Mouse (Mus musculus): ENCODE data around the gene Chuk. TPM values are rescaled to one million over a fixed set of nuclear protein-coding genes. Genes with fewer than 3 reads are reported as not detected.

Chuk gene
- total and polyA plus RNA-seq, 2 experiments from 2014 or later: 19.3 to 47.1 TPM

GRCm38 (mm10) chr19:44117793-44118192, 10.5 kb upstream of the Chuk start:
- H3K9me3 ChIP-seq (replicated peaks; ENCODE audit: control insufficient read depth, low read length): no peaks in the 10 kb centered on the region
- H3K27me3 ChIP-seq (ENCODE audit: control insufficient read depth, insufficient read depth, low read length): no peaks in the 10 kb centered on the region
- no peak for ATAC-seq (ENCODE audit: insufficient read depth, low read depth)
- no peak for TF ChIP-seq CTCF (IDR thresholded peaks at IDR 0.05; ENCODE audit: low read depth)
- no peak for TF ChIP-seq EP300 (IDR thresholded peaks at IDR 0.05; ENCODE audit: low read depth)
- H3K27ac ChIP-seq (ENCODE audit: low read depth): no peak overlapping the region
- no peak overlapping the region for H3K4me2 ChIP-seq (ENCODE audit: low read depth, low read length)
- no peak for DNase-seq (ENCODE audit: low spot score)
- H3K4me1 ChIP-seq (ENCODE audit: control insufficient read depth, insufficient read depth): no peaks in the 10 kb centered on the region
- peaks cover 80% of the 10 kb centered on the region for H3K36me3 ChIP-seq (replicated peaks; ENCODE audit: control insufficient read depth, insufficient read depth, low read length)
- no peak overlapping the region for H3K4me3 ChIP-seq (ENCODE audit: low read depth, low read length)
- H3K9ac ChIP-seq (replicated peaks; ENCODE audit: low read depth, low read length): no peak overlapping the region

GRCm38 (mm10) chr19:44111706-44112105, 4.4 kb upstream of the Chuk start:
- TF ChIP-seq CTCF (IDR thresholded peaks at IDR 0.05; ENCODE audit: low read depth): peak; percentile 16
- TF ChIP-seq EP300 (IDR thresholded peaks at IDR 0.05; ENCODE audit: low read depth): no peak
- DNase-seq (ENCODE audit: low spot score) (no peak), ATAC-seq (ENCODE audit: insufficient read depth, low read depth) (no peak)
- Histone ChIP-seq H3K27me3 (ENCODE audit: control insufficient read depth, insufficient read depth, low read length) (no peaks in the 10 kb centered on the region), H3K4me1 (ENCODE audit: control insufficient read depth, insufficient read depth) (0 out of 2 replicates have a peak, but pooled peaks cover 6% of the 10 kb centered on the region), H3K9me3 (replicated peaks; ENCODE audit: control insufficient read depth, low read length) (no peaks in the 10 kb centered on the region), H3K9ac (replicated peaks; ENCODE audit: low read depth, low read length) (no peak overlapping the region), H3K4me3 (ENCODE audit: low read depth, low read length) (no peak overlapping the region), H3K4me2 (ENCODE audit: low read depth, low read length) (no peak overlapping the region), H3K27ac (ENCODE audit: low read depth) (no peak overlapping the region), H3K36me3 (replicated peaks; ENCODE audit: control insufficient read depth, insufficient read depth, low read length) (peaks cover 54% of the 10 kb centered on the region)
- WGBS: 73% methylated on average over 7 of the region's 7 CpGs

GRCm38 (mm10) chr19:44110356-44110755, 3.1 kb upstream of the Chuk start:
- Histone ChIP-seq H3K9me3 (replicated peaks; ENCODE audit: control insufficient read depth, low read length) (no peaks in the 10 kb centered on the region), H3K27me3 (ENCODE audit: control insufficient read depth, insufficient read depth, low read length) (no peaks in the 10 kb centered on the region), H3K4me3 (ENCODE audit: low read depth, low read length) (no peak overlapping the region), H3K36me3 (replicated peaks; ENCODE audit: control insufficient read depth, insufficient read depth, low read length) (peaks cover 50% of the 10 kb centered on the region), H3K4me2 (ENCODE audit: low read depth, low read length) (no peak overlapping the region), H3K27ac (ENCODE audit: low read depth) (no peak overlapping the region), H3K9ac (replicated peaks; ENCODE audit: low read depth, low read length) (no peak overlapping the region), H3K4me1 (ENCODE audit: control insufficient read depth, insufficient read depth) (0 out of 2 replicates have a peak, but pooled peaks cover 6% of the 10 kb centered on the region)
- ATAC-seq (ENCODE audit: insufficient read depth, low read depth) (no peak), DNase-seq (ENCODE audit: low spot score) (no peak)
- 82% methylated on average over 9 of the region's 9 CpGs for WGBS
- TF ChIP-seq CTCF (IDR thresholded peaks at IDR 0.05; ENCODE audit: low read depth) (no peak), EP300 (IDR thresholded peaks at IDR 0.05; ENCODE audit: low read depth) (no peak)

GRCm38 (mm10) chr19:44108996-44109395, 1.7 kb upstream of the Chuk start:
- Histone ChIP-seq H3K27me3 (ENCODE audit: control insufficient read depth, insufficient read depth, low read length) (no peaks in the 10 kb centered on the region), H3K9ac (replicated peaks; ENCODE audit: low read depth, low read length) (no peak overlapping the region), H3K4me3 (ENCODE audit: low read depth, low read length) (no peak overlapping the region), H3K9me3 (replicated peaks; ENCODE audit: control insufficient read depth, low read length) (no peaks in the 10 kb centered on the region), H3K36me3 (replicated peaks; ENCODE audit: control insufficient read depth, insufficient read depth, low read length) (peaks cover 40% of the 10 kb centered on the region), H3K4me1 (ENCODE audit: control insufficient read depth, insufficient read depth) (0 out of 2 replicates have a peak, but pooled peaks cover 6% of the 10 kb centered on the region), H3K27ac (ENCODE audit: low read depth) (no peak overlapping the region), H3K4me2 (ENCODE audit: low read depth, low read length) (no peak overlapping the region)
- DNase-seq (ENCODE audit: low spot score): no peak
- TF ChIP-seq EP300 (IDR thresholded peaks at IDR 0.05; ENCODE audit: low read depth): no peak
- TF ChIP-seq CTCF (IDR thresholded peaks at IDR 0.05; ENCODE audit: low read depth): no peak
- no peak for ATAC-seq (ENCODE audit: insufficient read depth, low read depth)

GRCm38 (mm10) chr19:44107661-44108521, 611 bp upstream of the Chuk start:
- Histone ChIP-seq H3K9ac (replicated peaks; ENCODE audit: low read depth, low read length) (peak overlapping the region; percentile 97), H3K27ac (ENCODE audit: low read depth) (no peak overlapping the region), H3K4me1 (ENCODE audit: control insufficient read depth, insufficient read depth) (0 out of 2 replicates have a peak, but pooled peaks cover 6% of the 10 kb centered on the region), H3K27me3 (ENCODE audit: control insufficient read depth, insufficient read depth, low read length) (no peaks in the 10 kb centered on the region), H3K4me3 (ENCODE audit: low read depth, low read length) (peak overlapping the region; percentile 96), H3K4me2 (ENCODE audit: low read depth, low read length) (peak overlapping the region; percentile 86), H3K9me3 (replicated peaks; ENCODE audit: control insufficient read depth, low read length) (no peaks in the 10 kb centered on the region), H3K36me3 (replicated peaks; ENCODE audit: control insufficient read depth, insufficient read depth, low read length) (peaks cover 29% of the 10 kb centered on the region)
- no peak for ATAC-seq (ENCODE audit: insufficient read depth, low read depth)
- DNase-seq (ENCODE audit: low spot score): no peak
- no peak for TF ChIP-seq CTCF (IDR thresholded peaks at IDR 0.05; ENCODE audit: low read depth)
- TF ChIP-seq EP300 (IDR thresholded peaks at IDR 0.05; ENCODE audit: low read depth): no peak
- WGBS: 29% methylated on average over 22 of the region's 22 CpGs

Data from heart, postnatal 0 days (tissue).